Mouse (Mus musculus) heart, adult 8-10 months (tissue): ENCODE data around the gene Cacybp. TPM values are rescaled to one million over a fixed set of nuclear protein-coding genes. Genes with fewer than 3 reads are reported as not detected.
A peak's percentile ranks its signal among the peaks of the same experiment; 100 is the strongest.

Experiments
- DNase-seq: peaks from one replicate; pipeline ENCODE4 v3.0.0; 2022; ENCODE audit warnings: low spot score
- total RNA-seq, 4 experiments: library from RNA; stranded (reverse); gene quantifications; 2 replicates each; pipeline ENCODE4 v1.2.4; 2022

Cacybp gene
- total RNA-seq, 4 experiments from 2014 or later = 58.8 to 76.3 (median 71.7) TPM

DNA sequence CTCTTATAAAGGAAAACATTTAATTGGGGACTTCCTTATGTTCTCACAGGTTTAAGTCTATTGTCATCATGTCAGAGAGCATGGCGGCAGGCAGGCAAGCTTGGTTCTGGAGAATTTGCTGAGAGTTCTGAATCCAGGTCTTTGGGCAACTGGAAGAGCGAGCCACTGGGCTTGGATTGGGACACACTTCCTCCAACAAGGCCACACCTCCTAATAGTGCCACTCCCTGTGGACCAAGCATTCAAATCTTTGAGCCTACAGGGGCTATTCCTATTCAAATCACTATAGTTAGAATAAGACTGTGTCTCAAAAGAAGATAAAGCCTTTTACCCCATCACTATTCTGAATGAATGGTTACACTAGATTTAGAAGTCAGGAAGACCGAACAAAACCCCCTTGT, 5.2 kb upstream of the Cacybp start:
- no peak for DNase-seq

DNA sequence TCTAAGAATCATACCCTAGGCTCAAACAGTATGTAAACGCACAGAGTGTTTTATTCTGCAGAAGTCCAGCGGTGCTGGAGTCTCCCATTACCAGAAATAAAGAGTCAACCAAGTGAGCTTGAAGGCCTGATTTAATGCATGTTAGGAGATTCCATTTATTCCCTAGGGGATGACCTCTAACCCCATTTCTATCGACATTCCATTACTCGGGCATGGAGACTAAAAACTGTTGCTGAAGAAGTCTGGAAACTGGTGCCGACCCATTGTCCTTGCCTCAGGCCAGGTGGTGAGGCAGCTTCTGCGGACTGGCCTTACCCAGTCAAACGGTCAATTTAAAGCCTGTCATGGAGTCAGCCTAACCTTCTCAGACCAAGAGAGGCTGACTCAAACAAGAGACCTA, 1.5 kb upstream of the Cacybp start:
- DNase-seq = no peak

DNA sequence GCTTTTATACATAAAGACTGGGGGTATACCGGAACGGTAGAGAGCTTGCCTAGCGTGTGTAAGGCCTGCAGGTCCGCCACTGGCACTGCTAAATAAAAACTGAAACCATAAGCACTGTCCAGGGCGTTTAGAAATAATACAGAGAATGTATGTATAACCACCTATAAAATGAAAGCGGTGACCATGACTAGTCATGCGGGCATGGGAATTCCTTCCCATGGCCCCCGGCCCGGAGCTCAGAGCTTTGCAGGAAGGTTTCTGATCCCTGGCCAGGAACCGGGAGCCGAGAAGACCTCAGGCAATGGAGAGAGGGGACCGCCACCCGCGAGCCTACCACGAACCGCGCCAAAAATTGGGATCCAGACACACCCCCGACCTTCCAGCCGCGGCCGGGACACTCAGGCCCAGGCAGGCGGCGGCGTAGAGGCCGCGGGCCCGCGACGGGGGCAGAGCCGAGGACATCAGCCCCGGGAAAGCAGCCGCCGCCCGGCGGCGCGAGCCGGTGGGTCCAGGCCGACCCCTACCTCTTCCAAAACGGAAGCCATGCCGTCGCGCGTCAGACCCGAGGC, 468 bp downstream of the Cacybp start:
- DNase-seq = peak; percentile 46

DNA sequence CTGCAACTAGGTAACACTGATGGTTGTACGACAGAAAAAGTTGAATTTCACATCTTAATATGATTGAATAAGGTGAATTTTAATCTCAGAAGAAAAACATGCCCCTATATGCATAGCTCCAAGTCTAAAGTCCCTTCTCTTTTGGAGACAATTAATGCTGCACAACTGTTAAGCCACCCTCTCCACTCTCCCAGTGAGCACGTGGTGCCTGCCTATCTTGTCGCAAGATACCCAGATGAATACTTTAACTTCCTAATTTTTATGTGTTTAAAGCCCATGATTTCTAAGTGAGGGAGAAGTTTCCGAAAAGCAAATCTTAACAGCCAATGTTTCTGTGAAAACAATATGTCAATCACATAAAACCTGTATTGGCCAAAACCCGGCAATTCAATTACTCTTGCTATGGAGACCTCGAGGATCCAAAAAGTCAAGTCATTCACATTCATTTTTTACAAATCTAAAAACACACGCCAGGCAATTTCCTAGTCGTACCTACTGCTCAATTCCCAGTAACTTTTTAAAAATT, 1.0 kb downstream of the Cacybp start:
- DNase-seq = no peak

DNA sequence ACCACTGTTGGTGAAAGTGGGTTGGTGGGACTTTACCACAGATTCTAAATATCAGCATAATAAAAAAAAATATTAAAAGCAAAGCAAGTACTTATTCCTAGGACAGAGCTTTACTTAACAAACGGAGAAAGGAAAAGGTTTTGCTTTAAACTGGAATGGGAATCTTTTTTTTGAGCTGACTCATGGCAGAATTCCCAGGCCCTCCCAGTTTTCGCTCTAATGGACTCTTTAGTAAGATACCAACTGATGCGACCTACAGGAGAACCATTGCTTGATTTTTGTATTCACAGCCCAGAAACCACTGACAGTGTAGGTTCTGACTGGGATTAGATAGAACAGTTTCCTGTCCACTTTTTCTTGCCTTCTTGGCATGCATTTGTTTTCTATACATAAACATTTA, 2.1 kb downstream of the Cacybp start:
- DNase-seq = no peak

DNA sequence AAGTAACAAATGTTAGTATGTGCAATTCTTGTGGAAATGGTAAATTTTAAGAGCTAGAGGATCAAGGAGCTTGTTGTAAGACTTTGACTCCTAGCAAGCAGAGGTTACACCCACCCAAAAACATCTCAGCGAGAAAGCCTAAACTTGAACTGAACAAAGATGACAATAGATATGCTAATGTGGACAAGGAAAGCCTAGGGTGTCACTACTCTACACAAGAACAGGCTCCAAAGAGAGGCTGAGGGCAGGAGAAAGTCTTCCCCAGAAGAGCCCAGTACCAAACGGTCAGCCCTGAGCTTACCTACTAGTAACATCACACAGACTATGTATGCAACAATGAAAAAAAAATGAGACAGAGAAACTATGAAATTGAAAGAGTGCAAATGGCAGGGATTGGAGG, 2.8 kb downstream of the Cacybp start:
- DNase-seq = no peak

DNA sequence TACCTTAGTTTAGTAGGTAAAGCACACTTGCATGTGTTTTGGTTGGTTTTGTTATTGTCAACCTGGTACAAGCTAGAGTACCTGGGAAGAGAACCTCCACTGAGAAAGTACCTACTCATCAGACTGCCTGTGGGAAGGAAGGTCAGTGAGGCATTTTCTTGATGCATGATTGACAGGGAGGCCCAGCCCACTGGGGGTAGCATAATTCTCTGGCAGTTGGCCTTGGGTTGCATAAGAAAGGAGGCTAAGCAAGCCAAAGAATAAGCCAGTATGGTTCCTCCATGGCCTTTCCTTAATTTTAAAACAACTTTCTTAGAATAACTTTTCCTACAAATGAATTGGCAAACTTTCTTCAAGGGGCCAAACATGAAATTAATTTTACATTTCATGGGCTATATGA, 7.2 kb downstream of the Cacybp start:
- no peak for DNase-seq

DNA sequence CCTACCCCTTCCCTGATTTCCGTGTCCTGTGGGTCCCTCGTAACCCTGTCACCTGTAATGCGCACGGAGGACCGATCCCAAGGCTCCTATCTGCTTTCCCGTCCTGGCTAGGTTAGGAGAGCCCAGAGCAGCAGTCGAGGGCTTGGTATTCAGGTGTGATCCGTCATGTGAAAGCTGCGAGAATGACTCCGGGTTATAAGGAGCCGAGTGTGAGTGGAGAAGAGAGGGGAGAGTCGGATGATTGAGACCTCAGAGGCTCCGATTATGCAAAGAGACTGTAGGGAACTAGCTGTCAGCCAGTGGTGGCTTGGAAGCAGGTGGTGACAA, 17.4 kb downstream of the Cacybp start:
- no peak for DNase-seq

DNA sequence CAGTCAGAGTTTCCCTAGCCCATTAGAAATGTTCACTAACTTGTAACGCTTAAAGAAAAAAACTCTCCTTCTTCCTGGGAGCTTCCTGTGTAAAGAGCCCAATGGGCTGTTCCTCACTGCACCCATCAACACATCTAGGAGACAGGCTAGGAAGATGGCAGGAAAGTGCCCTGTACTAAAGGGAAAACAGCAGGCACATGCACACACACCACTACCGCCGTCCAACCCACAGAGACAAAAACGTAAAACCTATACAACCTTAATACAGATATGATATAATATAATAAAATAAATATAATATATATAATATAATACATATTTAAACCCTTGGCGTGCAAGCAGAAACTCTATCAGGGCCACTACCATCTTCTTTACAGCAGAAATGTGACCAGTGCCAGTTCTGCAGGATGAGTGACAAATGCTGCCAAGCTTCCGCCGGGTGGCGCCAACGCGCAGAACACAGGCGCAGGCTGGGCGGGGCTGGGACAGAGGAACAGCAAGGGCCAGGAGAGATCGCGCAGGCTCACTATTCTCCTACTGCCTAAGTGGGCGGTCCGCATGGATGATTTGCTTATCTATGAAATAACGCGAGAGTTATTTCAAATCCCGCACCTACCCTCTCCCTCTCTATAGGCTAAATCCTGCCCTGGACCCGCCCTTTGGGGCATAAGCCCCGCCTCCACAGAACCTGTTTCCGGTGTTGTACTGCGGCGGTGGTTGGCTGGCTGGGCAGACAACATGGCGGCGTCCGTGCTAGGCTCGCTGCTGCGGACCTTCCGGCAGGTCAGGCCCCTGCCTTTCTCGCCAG, 17.9 kb downstream of the Cacybp start, which contains the start of gene Mrps14:
TSS of gene Mrps14 (plus strand) at position 687 of the 808 bp plus-strand sequence.
- peak; percentile 98 for DNase-seq

DNA sequence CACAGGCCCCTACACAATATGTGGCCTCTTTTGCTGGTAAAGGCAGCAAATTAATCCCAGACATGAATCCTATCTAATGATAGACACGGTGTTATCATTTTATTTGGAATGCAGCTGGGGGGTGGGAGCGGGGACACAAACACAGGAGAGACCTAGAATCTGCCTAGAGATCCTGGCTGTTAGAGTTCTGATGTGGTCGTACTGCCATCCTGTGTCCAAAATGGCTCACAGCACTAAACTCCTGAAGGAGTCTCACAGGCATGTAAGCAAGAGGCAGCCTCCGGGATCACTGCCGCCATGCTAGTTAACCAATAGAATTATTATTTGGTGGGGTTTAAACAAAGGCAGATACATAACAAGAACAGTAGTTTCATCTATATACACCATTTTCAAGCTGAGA, 28.2 kb downstream of the Cacybp start:
- DNase-seq = no peak

DNA sequence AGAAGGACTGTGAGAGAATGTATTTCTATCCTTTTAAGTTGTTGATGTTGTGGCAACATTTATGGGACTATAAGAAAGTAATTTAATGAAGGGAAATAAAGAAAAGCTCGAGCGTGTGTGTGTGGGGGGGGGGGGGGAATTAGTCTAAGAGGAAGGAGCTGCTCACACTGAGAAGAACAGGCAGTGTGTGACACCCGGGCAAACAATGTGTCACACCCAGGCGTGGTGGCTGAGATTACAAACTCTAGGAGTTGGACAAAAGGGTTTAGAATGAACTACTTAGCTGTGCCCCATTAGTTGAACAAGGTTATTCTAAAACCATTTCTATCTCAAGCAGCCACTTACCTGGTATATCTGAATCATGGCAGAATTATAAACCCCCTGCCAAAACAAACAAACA, 31.5 kb downstream of the Cacybp start:
- DNase-seq = no peak

DNA sequence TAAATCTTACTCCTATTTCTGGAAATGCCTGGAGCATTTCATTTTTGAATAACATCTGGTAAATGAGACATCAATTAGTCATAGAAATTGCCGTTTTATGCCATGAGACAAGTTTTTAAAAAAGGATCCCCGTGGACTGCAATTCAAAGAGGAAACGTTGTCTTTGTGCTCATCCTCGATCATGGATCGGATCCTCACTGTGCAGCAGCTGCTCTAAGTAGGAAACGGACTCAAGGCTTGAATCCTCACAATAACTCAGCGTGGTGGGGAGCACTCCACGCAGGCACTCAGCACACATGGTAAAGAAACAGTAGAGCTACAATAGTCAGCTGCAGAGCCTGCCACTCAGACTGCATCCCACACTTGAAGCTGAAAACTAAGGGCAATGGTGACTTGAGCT, 35.8 kb downstream of the Cacybp start:
- DNase-seq = no peak

DNA sequence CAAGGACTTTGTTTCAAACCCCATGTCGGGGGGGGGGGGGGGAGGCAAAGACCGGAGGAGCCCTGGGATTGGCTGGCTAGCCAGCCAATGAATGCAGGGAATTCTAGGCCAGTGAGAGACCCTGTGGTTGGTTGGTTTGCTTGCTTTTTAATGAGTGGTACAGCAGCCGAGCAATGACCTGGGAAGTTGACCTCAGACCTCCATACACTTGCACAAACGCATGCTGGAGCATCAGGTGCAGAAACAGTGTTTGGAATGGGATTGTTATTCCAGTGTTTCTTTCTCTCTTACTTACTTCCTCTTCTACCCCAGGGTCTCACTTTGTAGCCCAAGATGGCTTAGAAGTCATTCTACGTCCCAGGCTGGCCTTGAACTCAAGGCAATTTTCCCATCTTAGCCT, 46.1 kb downstream of the Cacybp start:
- no peak for DNase-seq

DNA sequence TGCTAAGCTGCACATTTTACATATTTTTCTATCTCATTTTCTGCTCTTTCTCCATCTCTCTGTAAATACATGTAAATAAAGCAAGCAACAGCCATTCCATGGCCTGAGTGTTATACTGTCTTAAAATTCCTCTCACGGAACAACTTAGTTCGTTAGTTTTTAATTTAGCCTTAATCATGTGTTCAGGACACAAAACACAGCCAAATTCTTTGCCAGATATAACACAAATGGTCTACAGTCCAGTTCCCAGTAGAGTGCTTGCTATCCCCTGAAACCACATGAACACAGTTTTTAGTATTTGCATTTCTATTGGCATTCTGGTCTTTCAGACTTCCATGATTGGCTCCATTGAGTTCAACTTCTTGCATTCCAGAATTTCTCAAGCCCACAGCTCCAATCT, 54.5 kb downstream of the Cacybp start:
- DNase-seq = no peak

DNA sequence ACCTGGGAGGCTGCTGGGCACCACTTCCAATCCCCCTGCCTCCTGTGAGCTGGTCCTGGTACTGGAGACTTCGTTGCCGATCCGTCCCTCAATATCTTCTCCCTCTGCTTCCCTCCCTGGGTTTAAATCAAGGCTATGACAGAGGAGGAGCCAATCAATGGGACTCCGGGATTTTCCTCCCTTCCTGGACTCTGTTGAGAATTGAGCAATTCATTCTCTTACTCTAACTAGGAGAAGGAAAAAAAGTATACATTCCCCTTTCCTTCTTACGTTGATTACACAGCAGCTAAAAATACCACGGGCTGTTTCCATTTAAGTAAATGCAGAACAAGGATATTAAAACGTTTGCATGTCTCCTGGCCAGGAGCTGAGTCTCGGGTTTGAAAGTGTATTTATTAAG, 59.2 kb downstream of the Cacybp start, which contains the start of gene Tnn:
TSS of gene Tnn (minus strand) at position 101 of the 400 bp plus-strand sequence.
- DNase-seq = no peak

Other genes with a start within 250 kb of the Cacybp start
- 10 to 100 TPM; 19.6 to 23.7 (median 20.2) TPM for gene 4930523C07Rik, start 168.5 kb downstream of the Cacybp start, total RNA-seq
- not detected for gene Tnn, start 59.3 kb downstream of the Cacybp start, total RNA-seq
- 100 to 1,000 TPM; 101 to 106 (median 101) TPM for gene Mrps14, start 17.7 kb downstream of the Cacybp start, total RNA-seq